Mouse (Mus musculus) ES-E14 (cell line): Measurements from ENCODE around the gene Fezf2. TPM values are rescaled to one million over a fixed set of nuclear protein-coding genes. Genes with fewer than 3 reads are reported as not detected.

Experiments
- DNase-seq: peaks from one replicate; pipeline ENCODE4 v3.0.0-alpha.2; 2013; ENCODE audit warnings: low read depth, low spot score
- H3K27ac ChIP-seq: 2 replicates; pipeline ENCODE4 v1.5.1; 2012; ENCODE audit warnings: low read depth, mild to moderate bottlenecking, low read length, moderate library complexity, mixed read lengths; ENCODE audit not compliant: poor library complexity, insufficient read depth, severe bottlenecking
- H3K36me3 ChIP-seq: 2 replicates; pipeline ENCODE4 v1.6.1; 2012; ENCODE audit warnings: mild to moderate bottlenecking, low read length, moderate library complexity, mixed read lengths; ENCODE audit not compliant: control insufficient read depth, poor library complexity, insufficient read depth, severe bottlenecking
- H3K4me1 ChIP-seq, 2 experiments: fragments of 150-350 bp in 1 of 2; sonication (generic) in 1 of 2; 2 replicates each; pipeline ENCODE4 v1.6.1; 2012; ENCODE audit warnings: low read length in 2 of 2, mild to moderate bottlenecking in 1 of 2, mixed read lengths in 1 of 2; ENCODE audit not compliant: control insufficient read depth in 2 of 2, insufficient read depth in 2 of 2, poor library complexity in 1 of 2
- H3K4me3 ChIP-seq, 2 experiments: fragments of 150-350 bp in 1 of 2; sonication (generic) in 1 of 2; 2 replicates each; pipeline ENCODE4 v1.5.1; 2012; ENCODE audit warnings: low read length in 2 of 2, low read depth in 1 of 2, mild to moderate bottlenecking in 1 of 2, mixed read lengths in 1 of 2; ENCODE audit not compliant: insufficient read depth in 1 of 2, poor library complexity in 1 of 2, severe bottlenecking in 1 of 2
- H3K9ac ChIP-seq: 2 replicates; pipeline ENCODE4 v1.6.1; 2012; ENCODE audit warnings: low read depth, mild to moderate bottlenecking, low read length, mixed read lengths; ENCODE audit not compliant: poor library complexity, insufficient read depth, severe bottlenecking
- H3K9me3 ChIP-seq: fragments of 150-350 bp; sonication (generic); 2 replicates; pipeline ENCODE4 v1.6.1; 2012; ENCODE audit warnings: low read depth, mild to moderate bottlenecking, low read length; ENCODE audit not compliant: control insufficient read depth, insufficient read depth
- CHD2 ChIP-seq: IDR thresholded peaks from 2 replicates; pipeline ENCODE4 v1.6.1; 2014; ENCODE audit warnings: mild to moderate bottlenecking, low read depth, low read length, inconsistent platforms
- HCFC1 ChIP-seq: IDR thresholded peaks from 2 replicates; pipeline ENCODE4 v1.6.1; 2012; ENCODE audit warnings: low read length, inconsistent platforms, borderline replicate concordance; ENCODE audit not compliant: insufficient read depth
- MAFK ChIP-seq: IDR thresholded peaks from 2 replicates; pipeline ENCODE4 v1.6.1; 2014; ENCODE audit warnings: mild to moderate bottlenecking, low read depth, low read length, inconsistent platforms; ENCODE audit not compliant: insufficient read depth
- ZC3H11A ChIP-seq: IDR thresholded peaks from 2 replicates; pipeline ENCODE4 v1.6.1; 2012; ENCODE audit warnings: low read depth, mild to moderate bottlenecking, inconsistent platforms, low read length, borderline replicate concordance
- ZNF384 ChIP-seq: IDR thresholded peaks from 2 replicates; pipeline ENCODE4 v1.6.1; 2012; ENCODE audit warnings: low read depth, low read length, inconsistent platforms
- in situ Hi-C, 2 experiments: fragments of 600-800 bp; cut with MboI; formaldehyde crosslinking; loops; one replicate each; pipeline ENCODE4 v1.15.1; 2025; ENCODE audit warnings: low sequenced_read_pairs in 2 of 2, inconsistent platforms in 1 of 2; ENCODE audit not compliant: unreplicated experiment in 2 of 2
- total RNA-seq: library from RNA; depleted of rRNA; stranded (reverse); fragments of 300-350 nt; gene quantifications from 2 replicates; pipeline ENCODE4 v1.2.3, GENCODE M21; 2012; rRNA removed

Fezf2 gene
- total RNA-seq: not detected in 2 replicates

DNA sequence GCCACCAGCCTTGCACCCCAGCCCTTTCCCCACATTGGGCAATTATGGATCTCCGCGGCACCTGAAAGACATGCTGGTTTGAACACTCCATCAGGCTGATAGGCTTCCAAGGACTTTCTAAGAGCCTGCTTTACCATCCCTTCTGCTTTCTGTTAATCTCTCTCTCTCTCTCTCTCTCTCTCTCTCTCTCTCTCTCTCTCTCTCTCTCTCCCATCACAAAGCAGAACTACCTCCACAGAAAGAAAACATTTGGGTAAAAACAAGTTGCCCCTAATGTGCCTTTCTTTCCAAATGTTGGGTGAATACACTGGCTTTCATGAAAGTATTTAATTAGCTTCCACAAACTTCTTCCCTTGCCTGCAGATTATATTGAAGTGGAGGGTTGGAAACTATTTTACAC is at the start of gene Fezf2:
Fezf2 (minus strand) TSS at position 101 of the 400 bp plus-strand sequence.
- Histone ChIP-seq H3K4me3 (no peak within 1 kb of the TSS), H3K4me1 (peaks cover 0 to 2% of the 10 kb centered on the region in 2 experiments; a peak in 1 of 4 replicates), H3K9me3 (no peaks in the 10 kb centered on the region), H3K27ac (no peak within 1 kb of the TSS), H3K9ac (no peak within 1 kb of the TSS), H3K36me3 (no peaks in the 10 kb centered on the region)
- no peak for DNase-seq
- in situ Hi-C loops: no loop called here
- TF ChIP-seq MAFK (no peak), ZC3H11A (no peak), HCFC1 (no peak), ZNF384 (no peak), CHD2 (no peak)

DNA sequence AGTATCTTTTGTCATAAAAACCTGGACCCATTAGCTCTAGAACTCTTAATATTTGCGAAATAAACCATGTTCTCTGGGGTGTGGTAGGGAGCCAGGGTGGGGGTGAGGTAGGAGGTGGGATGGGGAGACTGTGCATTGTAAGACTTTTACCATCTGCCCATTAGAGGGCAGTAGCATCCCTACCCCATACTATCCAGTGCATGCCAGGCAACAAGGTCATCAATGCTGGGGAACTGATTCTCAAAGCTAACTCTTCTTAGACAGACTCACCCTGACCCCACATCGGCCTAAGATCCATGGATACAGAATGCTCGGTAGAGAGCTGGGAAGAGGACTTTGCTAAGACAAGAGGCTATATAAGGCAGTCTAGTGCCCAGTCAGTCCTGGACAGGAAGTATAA is 49.6 kb upstream of the Fezf2 start:
- TF ChIP-seq HCFC1 (no peak), ZNF384 (no peak), CHD2 (no peak), ZC3H11A (no peak)
- H3K27ac ChIP-seq: no peak overlapping the region
- no peak for DNase-seq
- in situ Hi-C loops: no loop called here
- no peaks in the 10 kb centered on the region for H3K4me1 ChIP-seq
- no peaks in the 10 kb centered on the region for H3K36me3 ChIP-seq
- no peak overlapping the region for H3K9ac ChIP-seq
- H3K9me3 ChIP-seq: no peaks in the 10 kb centered on the region
- H3K4me3 ChIP-seq: no peak overlapping the region

DNA sequence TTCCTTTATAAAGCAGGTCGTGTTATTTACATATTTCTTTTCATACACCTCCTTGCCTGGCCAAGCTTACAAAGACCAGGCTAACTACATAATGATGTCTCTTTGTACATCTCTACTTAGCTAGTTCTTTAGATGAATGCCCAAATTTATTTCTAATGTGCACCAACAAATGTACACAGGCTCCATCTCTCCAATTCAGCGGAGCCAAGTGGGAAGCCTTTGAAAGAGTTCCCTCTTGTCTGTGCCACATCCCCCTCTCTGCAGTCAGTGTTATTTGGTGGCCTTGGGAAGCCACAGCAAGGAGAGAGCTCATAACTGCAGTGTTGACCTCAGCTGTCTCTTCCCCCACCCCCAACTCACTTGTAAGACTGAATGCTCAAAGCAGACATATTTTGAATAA is 46.3 kb upstream of the Fezf2 start:
- no peak overlapping the region for H3K27ac ChIP-seq
- no peak overlapping the region for H3K4me3 ChIP-seq
- no peak for TF ChIP-seq ZC3H11A
- TF ChIP-seq HCFC1: no peak
- TF ChIP-seq ZNF384: no peak
- no peak for TF ChIP-seq MAFK
- DNase-seq: no peak
- no peak overlapping the region for H3K9ac ChIP-seq
- H3K36me3 ChIP-seq: no peaks in the 10 kb centered on the region
- H3K4me1 ChIP-seq: peaks cover 0 to 3% of the 10 kb centered on the region in 2 experiments; a peak in 1 of 4 replicates
- in situ Hi-C loops: no loop called here
- H3K9me3 ChIP-seq: no peaks in the 10 kb centered on the region

GRCm38 (mm10) chr14:12393271-12393861 is 45.4 kb upstream of the Fezf2 start:
- in situ Hi-C loops: no loop called here
- DNase-seq: no peak
- Histone ChIP-seq H3K4me3 (no peak overlapping the region), H3K9ac (no peak overlapping the region), H3K36me3 (no peaks in the 10 kb centered on the region), H3K9me3 (no peaks in the 10 kb centered on the region), H3K4me1 (peaks cover 0 to 6% of the 10 kb centered on the region in 2 experiments; a peak in 1 of 4 replicates), H3K27ac (no peak overlapping the region)
- TF ChIP-seq CHD2 (no peak), ZNF384 (no peak), MAFK (0 out of 2 replicates have a peak, but pooled peaks have one; percentile 53), ZC3H11A (no peak)

GRCm38 (mm10) chr14:12391167-12391566 is 43.2 kb upstream of the Fezf2 start:
- no peaks in the 10 kb centered on the region for H3K36me3 ChIP-seq

More at GRCm38 (mm10) chr14:12391167-12391566, 43.2 kb upstream of the Fezf2 start:
- DNase-seq: no peak
- H3K9ac ChIP-seq: no peak overlapping the region
- no peak overlapping the region for H3K4me3 ChIP-seq
- H3K9me3 ChIP-seq: no peaks in the 10 kb centered on the region
- in situ Hi-C loops: no loop called here
- no peak overlapping the region for H3K27ac ChIP-seq
- peaks cover 0 to 7% of the 10 kb centered on the region in 2 experiments; a peak in 1 of 4 replicates for H3K4me1 ChIP-seq
- TF ChIP-seq ZNF384 (no peak), MAFK (no peak), ZC3H11A (no peak), HCFC1 (no peak), CHD2 (no peak)
